Mouse (Mus musculus) left cerebral cortex, postnatal 4 days (tissue): ENCODE results near the gene Stip1. TPM values are rescaled to one million over a fixed set of nuclear protein-coding genes. Genes with fewer than 3 reads are reported as not detected.
"Not testable (repeated sequence)": the region's sequence is repeated elsewhere in the genome, so short reads cannot be mapped to it uniquely, and the experiment has no call there.

Source experiments
- DNase-seq: peaks from one replicate; pipeline ENCODE4 v3.0.0-alpha.2; 2022
- intact Hi-C: fragments of 180-260 bp; cut with DNase I; formaldehyde crosslinking; loops from one replicate; pipeline ENCODE4 v1.15.1; 2025
- total RNA-seq, 2 experiments: library from RNA; stranded (reverse); gene quantifications; 2 replicates each; pipeline ENCODE4 v1.2.3; 2021

Gene Stip1
- total RNA-seq, 2 experiments from 2014 or later = 127 to 130 TPM

DNA sequence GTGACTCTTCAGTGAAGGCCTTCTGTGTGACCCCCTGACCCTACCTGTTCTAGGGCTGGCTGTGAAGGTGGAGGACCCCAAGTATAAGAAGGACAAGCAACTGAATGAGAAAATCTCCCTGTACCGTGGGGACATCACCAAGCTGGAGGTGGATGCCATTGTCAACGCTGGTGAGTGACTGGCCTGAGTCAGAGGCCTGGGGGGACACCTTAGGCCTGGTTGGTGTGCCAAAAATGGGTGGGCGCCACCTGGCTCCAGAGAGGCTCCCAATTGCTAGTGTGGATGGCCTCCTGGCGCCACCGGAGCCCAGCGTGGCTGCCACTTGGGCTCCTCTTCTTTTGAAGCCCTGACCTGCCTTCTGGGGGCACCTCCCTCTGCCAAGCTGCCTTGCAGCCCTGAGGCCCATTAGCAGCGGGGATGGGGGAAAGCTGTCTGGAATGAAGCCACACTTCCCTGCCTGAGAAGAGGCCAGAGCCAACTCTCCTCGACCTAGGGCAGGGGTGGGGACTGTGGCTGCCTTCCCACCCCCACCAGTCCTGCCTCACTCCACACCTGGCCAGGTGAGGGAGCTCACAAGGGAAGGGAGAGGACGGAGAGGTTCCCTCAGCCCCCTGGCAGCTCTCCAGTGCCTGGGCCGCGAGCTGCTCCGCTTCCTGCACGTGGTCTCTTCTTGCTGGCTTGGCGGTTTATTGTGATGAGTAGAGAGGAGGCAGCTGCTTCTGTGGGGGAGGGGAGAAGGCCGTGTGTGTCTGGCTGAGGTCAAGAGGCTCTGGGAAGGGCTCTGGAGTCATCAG, 26.5 kb upstream of the Stip1 start:
- DNase-seq = peak; percentile 79
- intact Hi-C loops = loop anchor here (5.0 to 10.0 kb wide), 3 partner anchors 96 to 279 kb away; partner anchors contain the start of gene Mark2

DNA sequence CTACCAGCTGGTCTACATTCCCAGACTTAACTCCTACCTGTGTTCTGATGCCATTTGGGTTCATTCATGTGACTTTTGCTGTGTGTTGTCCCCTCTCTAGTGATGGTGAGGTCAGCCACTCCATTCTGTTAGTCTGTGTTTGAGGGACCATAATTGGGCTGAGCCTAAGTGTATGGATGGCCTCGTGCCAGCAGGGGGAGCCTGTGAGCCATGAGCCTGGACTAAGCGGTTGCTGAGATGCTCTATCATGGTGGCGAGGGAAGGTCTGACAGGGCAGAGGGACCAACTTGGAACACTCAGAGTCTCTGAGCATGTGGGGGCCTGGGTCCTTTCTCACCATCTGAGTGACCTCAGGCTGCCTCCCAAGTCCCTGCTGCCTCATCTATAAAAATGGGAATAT, 24.8 kb upstream of the Stip1 start:
- intact Hi-C loops = loop anchor here (10.0 kb wide), 1 partner anchor 280 kb away; the partner anchor contains the start of gene Mark2
- DNase-seq = peak; percentile 89

DNA sequence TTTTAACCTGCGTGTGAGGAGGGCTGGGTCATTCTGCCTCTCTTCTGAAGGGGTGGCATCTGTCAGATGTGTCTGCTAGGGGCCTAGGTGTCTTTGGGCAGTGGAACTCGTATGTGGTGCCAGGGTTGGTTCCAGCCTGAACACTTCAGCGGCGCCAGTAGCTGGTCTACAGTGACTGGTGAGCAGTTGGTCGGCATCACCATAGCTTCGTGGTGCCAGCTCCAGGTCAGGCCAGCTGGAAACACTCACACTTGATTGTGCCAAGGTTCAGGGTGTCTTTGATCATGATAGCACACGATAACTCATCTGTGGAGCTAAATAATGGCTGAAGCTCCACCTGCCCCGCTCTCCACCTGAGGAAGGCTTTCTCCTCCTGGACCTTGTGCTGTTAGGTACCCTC, 23.1 kb upstream of the Stip1 start:
- DNase-seq = no peak
- intact Hi-C loops = loop anchor here (10.0 kb wide), 1 partner anchor 282 kb away; the partner anchor contains the start of gene Mark2

DNA sequence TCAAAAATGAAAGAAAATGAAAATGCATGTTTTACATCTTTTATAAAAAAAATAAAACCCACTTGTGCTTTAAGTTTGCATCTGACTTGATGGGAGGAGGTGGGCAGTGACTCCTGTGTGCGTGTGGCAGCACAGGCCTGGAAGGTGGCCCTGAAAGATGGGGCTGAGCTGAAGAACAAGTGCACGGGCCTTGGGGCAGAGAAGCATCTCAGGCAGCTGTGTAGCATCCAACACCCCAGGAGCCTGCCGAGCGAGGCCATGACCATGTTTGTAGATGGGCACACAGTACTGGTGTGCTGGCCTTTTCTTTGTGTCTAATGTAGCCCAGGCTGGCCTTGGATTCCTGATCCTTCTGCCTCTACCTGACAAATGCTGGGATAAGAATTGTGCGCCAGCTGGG, 22.3 kb upstream of the Stip1 start:
- intact Hi-C loops = loop anchor here (10.0 kb wide), 1 partner anchor 283 kb away; the partner anchor contains the start of gene Mark2

DNA sequence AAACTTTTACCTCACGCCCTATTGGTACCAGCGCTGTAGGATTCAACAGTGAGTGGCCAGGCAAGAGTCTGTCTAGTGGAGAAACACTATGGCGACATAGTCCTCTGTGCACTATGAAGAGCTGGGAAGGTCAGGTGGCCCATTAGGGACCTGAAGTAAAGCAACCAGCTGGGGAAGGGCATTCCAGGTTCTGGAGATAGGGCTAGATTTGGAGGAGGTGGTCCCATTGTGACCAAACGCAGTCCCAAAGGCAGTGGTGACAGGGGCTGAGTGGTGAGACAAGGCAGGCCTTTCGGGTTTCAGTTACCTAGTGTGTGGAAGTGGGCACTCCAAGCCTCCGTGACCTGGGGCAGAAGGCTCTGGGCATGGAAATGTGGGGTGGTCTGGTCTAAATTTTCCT, 18.8 kb upstream of the Stip1 start:
- intact Hi-C loops = no loop called here
- no peak for DNase-seq

More for the DNA sequence above, 22.3 kb upstream of the Stip1 start:
- DNase-seq = no peak

DNA sequence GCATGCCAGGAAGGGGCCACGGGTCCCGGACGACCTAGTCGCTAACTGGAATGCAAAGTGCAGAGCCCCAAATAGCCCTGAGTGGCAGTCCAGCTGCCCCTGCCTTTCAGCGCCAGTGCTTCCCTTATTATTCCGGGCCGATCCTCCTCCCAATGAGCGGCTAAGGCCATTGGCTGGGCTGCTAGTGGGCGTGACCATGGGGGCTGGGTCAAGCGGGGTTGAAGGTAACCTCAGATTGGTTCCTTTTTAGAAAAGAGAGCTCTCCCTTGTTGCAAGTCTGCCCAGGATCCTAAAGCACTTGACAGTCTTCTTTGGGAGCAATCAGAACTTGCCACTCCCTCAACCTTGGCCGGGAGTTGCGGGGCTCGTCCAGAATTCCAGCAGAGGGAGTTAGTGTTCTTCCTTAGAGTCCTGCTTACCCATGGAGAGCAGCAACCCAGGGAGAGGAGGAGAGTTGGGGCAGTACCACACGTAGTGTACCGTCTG, 18.0 kb upstream of the Stip1 start:
- peak; percentile 68 for DNase-seq
- intact Hi-C loops = no loop called here

DNA sequence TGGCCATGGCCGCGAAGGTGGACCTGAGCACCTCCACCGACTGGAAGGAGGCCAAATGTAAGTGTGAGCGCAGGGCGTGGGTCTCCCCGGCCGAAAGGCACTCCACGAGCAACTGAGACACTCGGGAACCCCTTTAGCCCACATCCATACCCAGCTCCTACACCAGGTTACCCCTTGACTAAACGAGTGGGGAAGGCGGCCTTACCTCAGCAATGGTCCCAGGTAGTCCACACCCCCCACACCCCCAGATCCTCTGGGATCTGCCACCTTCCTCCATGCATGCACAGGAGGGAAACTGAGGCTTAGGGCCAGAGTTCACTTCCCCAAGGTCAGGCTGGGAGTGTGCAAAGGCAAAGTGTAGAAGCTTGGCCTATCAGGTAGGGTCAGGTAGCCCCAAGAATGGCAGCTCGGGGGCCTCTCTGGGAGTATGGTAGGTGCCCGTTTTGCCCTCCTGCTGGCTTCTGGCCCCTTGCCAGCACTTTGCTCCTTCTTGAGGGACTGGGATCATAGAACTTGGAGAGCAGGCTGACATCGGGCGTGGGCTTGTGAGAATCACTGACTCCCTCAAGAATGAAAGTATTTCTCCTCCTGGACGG, 17.5 kb upstream of the Stip1 start:
- intact Hi-C loops = no loop called here
- peak; percentile 57 for DNase-seq

DNA sequence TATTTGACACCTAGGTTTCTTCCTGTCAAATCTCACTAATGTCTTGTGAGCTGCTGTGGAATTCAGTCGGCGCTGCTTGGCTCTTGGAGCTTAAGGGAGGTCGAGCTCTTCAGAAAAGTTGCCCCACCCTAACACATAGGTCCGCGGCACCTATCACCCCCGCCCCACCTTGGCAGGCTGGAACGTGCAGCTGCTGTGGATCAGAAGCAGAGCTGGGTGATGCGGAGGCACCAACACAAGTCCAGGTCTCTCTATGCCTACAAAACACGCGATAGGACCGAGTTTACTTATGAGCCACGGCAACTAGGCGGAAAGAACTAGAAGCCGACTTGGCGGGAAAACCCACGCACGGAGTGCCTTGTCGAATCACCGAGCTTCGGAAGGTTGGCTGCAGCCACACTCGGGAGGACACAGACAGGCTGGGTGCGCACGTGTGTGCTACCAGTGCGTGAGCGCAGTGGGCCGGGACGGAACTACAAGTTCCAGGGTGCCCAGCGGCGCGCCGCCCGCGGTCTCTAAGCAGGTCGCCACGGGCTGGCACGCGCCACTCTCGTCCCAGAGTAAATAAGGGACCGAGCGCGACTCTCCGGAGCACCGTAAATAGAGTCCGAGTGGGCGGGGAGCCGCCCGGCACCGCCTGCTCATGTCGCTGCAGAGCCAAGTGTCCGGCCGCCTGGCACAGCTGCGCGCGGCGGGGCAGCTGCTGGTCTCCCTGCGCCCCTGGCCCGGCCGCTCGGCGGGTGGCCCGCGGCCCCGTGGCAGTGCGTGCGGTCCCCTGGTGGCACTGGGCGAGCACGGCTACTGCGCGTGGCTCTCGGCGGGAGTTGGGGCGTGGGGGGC, 16.7 kb upstream of the Stip1 start, which contains the start of gene Macrod1:
Gene Macrod1 (plus strand): TSS at position 563 of the 840 bp plus-strand sequence.
- intact Hi-C loops = no loop called here
- peak; percentile 70 for DNase-seq

DNA sequence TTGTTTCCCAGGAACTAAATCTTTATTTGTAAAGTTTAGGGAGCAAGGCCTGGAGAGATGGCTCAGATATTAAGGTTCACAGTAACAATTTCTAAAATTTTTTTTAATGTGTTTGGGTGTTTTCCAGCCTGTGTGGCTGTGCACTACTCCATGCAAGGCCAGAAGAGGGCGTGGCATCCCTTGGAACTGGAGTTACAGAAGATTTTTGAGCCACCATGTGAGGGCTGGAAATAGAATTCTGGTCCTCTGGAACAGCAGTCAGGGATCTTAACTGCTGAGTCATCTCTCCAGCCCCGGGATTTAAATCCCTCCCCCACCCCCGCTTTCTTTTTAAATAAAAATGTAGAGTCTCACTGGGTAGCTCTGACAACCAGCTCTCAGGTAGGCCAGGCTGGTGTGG, 15.4 kb upstream of the Stip1 start:
- DNase-seq = no peak
- intact Hi-C loops = no loop called here

DNA sequence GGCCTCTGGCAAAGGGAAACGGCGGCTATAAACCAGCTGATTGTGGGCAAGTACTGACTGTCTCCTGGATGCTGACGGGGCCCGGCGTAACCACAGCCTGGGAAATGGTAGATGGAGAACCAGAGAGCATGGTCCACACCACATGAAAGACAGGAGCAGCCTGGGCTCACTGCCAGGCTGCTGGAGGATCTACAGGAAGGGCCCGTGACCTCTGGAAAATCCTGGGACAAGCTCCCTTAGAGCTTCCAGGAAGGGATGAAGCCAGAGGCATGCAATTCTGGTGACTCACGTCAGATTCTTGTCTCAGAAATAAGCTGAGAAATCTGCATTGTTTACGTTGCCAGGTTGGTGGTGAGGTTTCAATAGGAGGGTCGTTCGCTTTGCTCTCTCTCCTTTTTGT, 15.0 kb upstream of the Stip1 start:
- no peak for DNase-seq
- intact Hi-C loops = no loop called here

DNA sequence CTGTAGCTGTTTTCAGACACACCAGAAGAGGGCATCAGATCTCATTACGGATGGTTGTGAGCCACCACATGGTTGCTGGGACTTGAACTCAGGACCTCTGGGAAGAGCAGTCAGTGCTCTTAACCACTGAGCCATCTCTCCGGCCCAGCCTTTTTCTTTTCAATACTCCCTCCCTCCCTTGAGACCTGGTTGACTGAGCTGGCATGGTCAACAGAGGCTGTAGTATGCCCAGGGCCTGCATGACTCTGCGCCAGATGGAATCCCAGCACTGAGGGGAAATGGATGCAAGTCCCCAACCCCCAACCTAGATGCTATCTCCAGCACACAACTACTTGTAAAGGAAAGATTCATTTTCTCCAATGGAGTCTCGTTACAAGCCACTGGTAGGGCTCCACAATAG, 13.6 kb upstream of the Stip1 start:
- DNase-seq, intact Hi-C loops: not testable (repeated sequence)

DNA sequence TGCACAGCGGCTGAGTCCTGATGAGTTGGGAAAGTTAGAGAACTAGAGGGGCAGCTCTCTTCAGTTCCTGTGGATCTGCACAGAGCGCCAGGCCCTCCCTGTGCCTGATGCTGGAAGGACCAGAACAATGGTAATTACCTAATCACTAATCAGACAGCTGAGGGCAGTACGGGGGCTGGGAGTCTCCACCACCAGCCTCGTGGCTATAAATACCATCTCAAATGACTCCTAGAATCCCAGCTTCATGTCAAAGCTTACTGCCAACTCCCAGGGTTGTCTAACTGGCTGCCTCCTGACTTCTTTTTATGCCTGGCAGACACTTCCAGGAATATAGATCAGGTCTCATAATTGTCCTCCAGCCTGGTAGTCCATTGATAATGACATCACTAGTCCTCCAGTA, 4.9 kb upstream of the Stip1 start:
- DNase-seq = no peak
- intact Hi-C loops = no loop called here

DNA sequence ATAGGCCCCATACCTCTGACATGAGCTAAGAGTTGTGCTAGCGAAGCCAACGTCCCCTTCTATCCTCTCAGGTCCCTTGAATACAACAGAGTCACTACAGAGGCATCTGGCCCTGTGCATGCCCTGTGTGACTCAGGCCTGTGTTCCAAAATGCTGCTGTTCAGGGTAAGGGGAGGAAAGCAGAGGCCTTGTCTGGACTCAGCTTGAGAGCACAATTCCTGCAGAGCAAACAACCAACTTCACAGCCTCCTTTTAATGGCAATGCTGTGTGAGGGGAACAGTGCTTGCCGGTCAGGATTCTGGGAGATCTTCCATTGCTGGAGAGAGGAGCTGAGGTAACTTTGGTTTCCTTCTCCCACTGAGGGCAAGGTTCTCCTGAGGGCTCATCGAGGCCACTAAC, 4.5 kb upstream of the Stip1 start:
- no peak for DNase-seq
- intact Hi-C loops = no loop called here

DNA sequence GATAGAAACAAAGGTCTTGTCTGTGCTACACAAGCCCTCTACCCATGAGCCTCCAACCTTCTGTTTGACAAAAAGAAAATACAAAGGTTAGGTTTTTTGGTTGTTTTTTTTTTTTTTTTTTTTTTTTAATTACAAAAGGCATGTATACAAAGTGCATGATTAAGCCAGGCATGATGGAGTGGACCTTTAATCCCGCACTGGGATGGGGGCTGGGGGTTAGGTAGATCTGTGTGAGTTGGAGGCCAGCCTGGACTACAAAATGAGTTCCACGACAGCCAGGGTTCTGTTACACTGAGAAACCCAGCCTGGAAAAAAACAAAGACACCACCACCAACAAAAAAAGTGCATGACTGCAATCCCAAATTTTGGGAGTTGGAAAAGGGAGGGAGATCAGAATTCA, 1.4 kb upstream of the Stip1 start:
- DNase-seq = no peak

DNA sequence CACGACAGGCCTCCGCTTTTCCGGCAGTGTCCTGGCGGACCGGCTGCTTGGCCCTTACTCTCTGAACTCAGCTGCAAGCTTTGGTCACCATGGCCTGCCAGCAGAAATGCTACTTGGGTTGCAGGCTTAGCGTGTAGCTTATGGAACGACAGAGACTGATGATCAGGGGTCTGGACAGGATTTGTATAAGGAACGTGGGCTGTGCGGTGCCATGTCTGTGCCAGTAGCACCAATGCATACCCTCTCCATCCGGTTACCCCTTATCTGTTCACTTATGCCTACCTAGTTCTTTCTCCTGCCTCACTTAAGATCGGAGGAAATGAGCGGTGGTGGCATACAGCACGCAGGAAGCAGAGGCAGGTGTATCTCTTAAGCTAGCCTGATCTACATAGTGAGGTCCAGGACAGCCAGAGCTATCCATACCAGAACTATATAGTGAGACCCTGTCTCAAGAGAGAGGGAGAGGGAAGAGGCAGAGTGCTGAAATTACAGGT, 917 bp upstream of the Stip1 start:
- no peak for DNase-seq
- intact Hi-C loops = no loop called here

More for the DNA sequence above, 1.4 kb upstream of the Stip1 start:
- intact Hi-C loops = no loop called here

DNA sequence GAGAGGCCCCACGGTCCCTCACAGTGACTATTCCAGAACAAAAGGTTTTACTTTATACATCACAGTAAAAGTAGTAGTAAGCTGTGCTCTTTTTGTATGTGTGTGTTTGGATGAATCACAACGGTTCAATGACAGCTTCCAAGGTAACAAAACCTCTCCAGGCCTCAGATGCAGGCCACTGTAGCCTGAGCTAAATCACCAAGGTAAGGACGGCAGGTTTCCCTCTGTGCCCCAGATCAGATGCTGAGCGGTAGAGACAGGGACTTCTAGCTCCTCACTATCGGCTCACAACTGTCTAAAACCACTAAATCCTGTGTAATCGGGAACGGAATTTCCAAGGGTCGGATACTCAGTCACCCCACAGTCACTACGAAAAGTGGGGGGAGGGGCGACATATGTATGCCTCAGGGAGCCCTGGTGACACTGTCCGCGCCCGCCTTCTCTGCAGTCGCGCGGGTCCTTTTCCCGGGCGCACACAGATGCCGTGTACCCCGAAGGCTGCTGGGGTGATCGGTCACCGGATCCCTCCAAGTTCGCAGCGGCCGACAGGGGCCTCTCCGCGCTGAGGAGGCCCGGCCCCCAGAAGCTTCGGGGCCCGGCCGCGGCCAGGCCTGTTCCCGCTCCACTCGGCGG, 563 bp downstream of the Stip1 start:
- intact Hi-C loops = no loop called here
- DNase-seq = peak; percentile 72

DNA sequence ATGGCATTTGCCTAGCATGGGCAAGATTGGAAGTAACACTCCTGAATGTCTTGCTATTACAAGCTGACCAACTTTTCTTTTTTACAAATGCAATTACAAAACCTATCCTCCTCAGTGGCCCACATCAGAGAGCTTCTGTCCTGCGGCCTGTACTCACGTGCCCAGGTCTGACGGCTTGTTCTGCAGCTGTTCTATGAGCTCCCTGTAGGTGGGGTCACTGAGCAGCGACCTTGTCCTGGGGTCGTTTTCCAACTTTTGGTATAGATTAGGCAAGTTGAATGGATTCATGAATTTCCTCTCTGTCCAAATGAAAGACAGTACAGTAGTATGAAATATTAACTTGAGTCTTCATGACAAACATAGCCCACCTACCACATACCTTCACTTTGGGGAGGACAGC, 5.8 kb downstream of the Stip1 start:
- intact Hi-C loops = no loop called here
- no peak for DNase-seq

DNA sequence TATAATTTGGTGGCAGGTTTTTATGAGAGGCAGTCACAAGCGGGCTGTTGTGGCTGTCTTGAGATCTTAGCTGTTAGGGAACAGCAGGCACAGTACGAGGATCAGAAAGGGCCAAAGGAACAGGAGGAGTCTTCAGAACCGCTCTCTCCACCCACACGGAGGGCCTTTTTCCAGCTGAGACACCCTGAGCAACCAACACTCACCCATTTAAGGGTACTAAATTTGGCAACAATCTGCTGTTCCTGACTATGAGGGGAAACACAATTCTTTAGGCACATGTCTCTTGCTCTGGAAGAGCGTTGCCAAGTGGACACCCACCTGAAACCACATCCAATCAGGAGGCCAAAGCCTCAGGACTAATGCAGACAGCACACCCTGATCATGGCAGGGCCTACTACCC, 10.2 kb downstream of the Stip1 start:
- intact Hi-C loops = no loop called here
- DNase-seq = no peak

DNA sequence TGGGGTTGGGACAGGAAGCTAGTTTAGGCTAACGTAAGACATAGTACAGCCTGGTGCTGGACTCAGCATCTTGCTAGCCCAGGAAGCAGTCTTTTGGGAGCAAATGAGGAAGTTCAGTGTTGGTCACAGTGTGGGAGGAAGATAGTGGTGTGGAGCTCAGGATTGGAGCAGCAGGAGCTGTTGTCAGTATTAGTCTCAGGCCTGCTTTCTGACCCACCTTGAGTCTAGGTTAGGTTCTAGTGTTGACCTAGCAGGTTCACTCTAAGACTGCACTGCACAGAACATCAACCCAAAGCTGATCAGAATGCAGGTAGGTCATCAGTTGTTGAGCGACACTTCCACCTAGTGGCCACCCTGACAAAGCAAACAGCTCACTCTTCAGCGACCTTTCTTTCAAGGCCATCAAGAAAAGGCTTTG, 19.5 kb downstream of the Stip1 start:
- peak; percentile 45 for DNase-seq
- intact Hi-C loops = no loop called here

DNA sequence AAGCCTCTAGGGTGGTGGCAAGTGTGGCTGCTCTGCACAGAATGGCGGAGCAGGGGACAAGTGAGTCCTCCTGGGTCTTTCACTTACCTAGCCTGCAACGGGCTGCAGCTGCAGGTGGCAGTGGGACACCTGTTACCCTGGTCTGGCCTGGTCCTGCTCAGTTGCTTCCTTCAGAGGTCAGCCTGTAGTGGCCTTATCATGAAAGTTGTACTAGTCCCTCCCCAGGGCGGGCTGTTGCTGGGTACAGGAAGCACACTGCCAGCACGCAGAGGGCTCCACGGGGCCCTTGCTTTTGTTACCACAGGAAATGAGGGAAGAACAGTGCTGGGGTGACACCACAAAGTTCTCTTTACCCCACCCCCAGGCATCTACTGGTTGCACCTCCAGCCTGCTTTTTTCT, 20.6 kb downstream of the Stip1 start, which contains the start of gene Fermt3:
Gene Fermt3 (minus strand): TSS at position 279 of the 400 bp plus-strand sequence.
- intact Hi-C loops = no loop called here
- DNase-seq = no peak
